Mouse (Mus musculus) G1E (cell line): ENCODE measurements at regions not wholly inside any gene's neighbourhood (a gene's known extent, or its start where the extent isn't known, plus 50 kb on each side); places are given as distances from the start of the nearest gene placed in this dataset.

ENCODE experiments used
- CTCF ChIP-seq: IDR thresholded peaks from 2 replicates; pipeline ENCODE4 v1.5.1; 2012; ENCODE audit warnings: low read depth, low read length, inconsistent platforms, mixed read lengths
- GATA1 ChIP-seq: IDR thresholded peaks from 2 replicates; pipeline ENCODE4 v1.6.1; 2012; ENCODE audit warnings: borderline replicate concordance, low read length, inconsistent platforms, mixed read lengths
- POLR2AphosphoS5 ChIP-seq: IDR thresholded peaks from 2 replicates; pipeline ENCODE4 v1.6.1; 2012; ENCODE audit warnings: low read depth, low read length, inconsistent platforms; ENCODE audit not compliant: insufficient replicate concordance
- TAL1 ChIP-seq: conservative IDR thresholded peaks from 2 replicates; pipeline ENCODE4 v1.6.1; 2012; ENCODE audit warnings: low read depth, low read length, inconsistent platforms, mixed read lengths

- TF ChIP-seq TAL1 = no peak
- TF ChIP-seq CTCF = no peak
- TF ChIP-seq GATA1 = no peak
- no peak for TF ChIP-seq POLR2AphosphoS5
These were observed 289.4 kb upstream of the Sphkap start for GRCm38 (mm10) chr1:83697422-83697821.
